Mouse (Mus musculus): ENCODE measurements around the gene Grin3b.

- TF ChIP-seq CTCF (IDR thresholded peaks at IDR 0.05; ENCODE audit: low read depth) (no peak), EP300 (IDR thresholded peaks at IDR 0.05; ENCODE audit: low read depth) (no peak)
Measured at GRCm38 (mm10) chr10:79970415-79971182, at the start of gene Grin3b.

All from liver, embryonic 14.5 days (tissue).